Mouse (Mus musculus): Measurements from ENCODE around the gene Oaf. TPM values are rescaled to one million over a fixed set of nuclear protein-coding genes. Genes with fewer than 3 reads are reported as not detected.
A peak's percentile ranks its signal among the peaks of the same experiment; 100 is the strongest.

The Oaf gene
- polyA plus RNA-seq, 1 experiment from 2014 or later = 88.5 TPM

DNA sequence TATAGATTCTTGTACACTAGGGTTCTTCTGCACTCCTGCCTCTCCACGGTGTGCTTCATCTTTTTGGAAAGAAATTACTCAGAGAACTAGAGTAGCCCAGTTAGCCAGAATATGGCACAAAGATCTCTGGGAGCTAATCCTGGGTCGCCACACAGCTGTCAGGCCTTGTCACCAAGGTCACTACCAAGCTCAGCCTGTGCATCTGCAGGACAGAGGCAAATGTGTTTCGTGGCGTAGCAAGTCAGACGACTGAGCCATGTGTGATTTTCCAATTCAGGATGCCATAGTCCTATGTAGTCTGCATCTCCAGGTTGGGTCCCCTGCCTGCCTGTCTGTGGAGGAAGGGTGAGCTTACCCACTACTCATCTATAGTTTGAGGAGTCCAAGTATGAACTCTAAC lies 6.7 kb downstream of the Oaf start:
- Histone ChIP-seq H3K27me3 (ENCODE audit: control insufficient read depth, insufficient read depth, low read length) (no peaks in the 10 kb centered on the region), H3K4me1 (ENCODE audit: control insufficient read depth, insufficient read depth, low read length) (peaks cover 58% of the 10 kb centered on the region), H3K36me3 (ENCODE audit: control insufficient read depth, insufficient read depth, low read length) (peaks cover 19% of the 10 kb centered on the region; the same call in 1 of the 2 replicates), H3K27ac (ENCODE audit: low read depth, low read length) (peak overlapping the region; percentile 42; the same call in 1 of the 2 replicates), H3K4me3 (ENCODE audit: low read length) (no peak overlapping the region), H3K9ac (ENCODE audit: low read depth, low read length) (no peak overlapping the region), H3K4me2 (replicated peaks; ENCODE audit: low read depth, low read length) (no peak overlapping the region; the same call in 1 of the 2 replicates), H3K9me3 (ENCODE audit: control insufficient read depth, low read length) (no peaks in the 10 kb centered on the region)
- ATAC-seq (ENCODE audit: low FRiP score, low TSS enrichment) = no peak
- 73% methylated on average over 5 of the region's 5 CpGs for WGBS

DNA sequence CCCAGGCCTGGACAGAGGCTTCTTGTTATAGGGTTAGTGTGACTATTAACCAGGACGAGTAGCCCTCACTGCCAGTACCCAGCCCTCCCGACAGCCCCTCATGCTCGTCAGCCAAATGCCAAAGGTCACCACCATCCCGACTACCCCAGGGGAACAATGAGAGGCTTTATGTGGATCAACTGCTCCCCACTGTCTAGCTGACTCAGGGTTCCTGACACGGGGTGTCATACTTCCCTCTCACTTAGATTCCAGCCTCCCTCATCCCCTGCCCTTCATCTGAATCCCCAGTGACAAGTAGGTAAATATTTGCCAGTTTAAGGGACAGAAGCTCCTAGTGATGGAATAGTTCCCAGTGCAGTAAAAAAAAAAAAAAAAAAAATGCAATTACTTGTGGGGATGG lies 7.4 kb downstream of the Oaf start:
- Histone ChIP-seq H3K27ac (ENCODE audit: low read depth, low read length) (peak overlapping the region; percentile 84; the same call in 1 of the 2 replicates), H3K4me3 (ENCODE audit: low read length) (no peak overlapping the region), H3K4me1 (ENCODE audit: control insufficient read depth, insufficient read depth, low read length) (peaks cover 51% of the 10 kb centered on the region), H3K9ac (ENCODE audit: low read depth, low read length) (no peak overlapping the region), H3K36me3 (ENCODE audit: control insufficient read depth, insufficient read depth, low read length) (peaks cover 19% of the 10 kb centered on the region; the same call in 1 of the 2 replicates), H3K4me2 (replicated peaks; ENCODE audit: low read depth, low read length) (no peak overlapping the region), H3K9me3 (ENCODE audit: control insufficient read depth, low read length) (no peaks in the 10 kb centered on the region), H3K27me3 (ENCODE audit: control insufficient read depth, insufficient read depth, low read length) (no peaks in the 10 kb centered on the region)
- 0 out of 2 replicates have a peak, but pooled peaks have one; percentile 4 for ATAC-seq (ENCODE audit: low FRiP score, low TSS enrichment)
- 21% methylated on average over 5 of the region's 5 CpGs for WGBS

DNA sequence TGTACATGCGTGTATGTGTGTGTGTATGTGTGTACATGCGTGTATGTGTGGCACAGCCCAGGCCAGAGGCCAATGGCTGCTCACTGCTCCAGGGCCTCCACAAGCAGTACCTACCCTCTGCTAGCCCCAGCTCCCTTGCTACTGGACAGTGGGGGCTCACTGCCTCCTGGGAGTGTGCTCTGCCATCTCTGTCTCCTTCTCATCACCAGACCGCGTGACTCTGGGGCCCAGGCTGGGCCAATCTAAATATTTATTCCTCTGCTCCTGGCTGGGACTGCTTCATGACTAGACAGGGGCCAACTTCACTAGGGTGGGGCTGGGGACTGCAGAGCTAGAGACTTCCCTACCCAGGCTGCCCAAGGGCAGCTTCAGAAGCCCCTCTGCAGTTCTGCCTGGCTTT lies 7.9 kb downstream of the Oaf start:
- H3K27ac ChIP-seq (ENCODE audit: low read depth, low read length) = peak overlapping the region; percentile 84; the same call in 1 of the 2 replicates
- 66% methylated on average over 4 of the region's 4 CpGs for WGBS
- H3K4me1 ChIP-seq (ENCODE audit: control insufficient read depth, insufficient read depth, low read length) = peaks cover 48% of the 10 kb centered on the region
- no peak overlapping the region for H3K4me2 ChIP-seq (replicated peaks; ENCODE audit: low read depth, low read length)
- H3K9ac ChIP-seq (ENCODE audit: low read depth, low read length) = no peak overlapping the region
- peak; percentile 22; the same call in 1 of the 2 replicates for ATAC-seq (ENCODE audit: low FRiP score, low TSS enrichment)
- H3K9me3 ChIP-seq (ENCODE audit: control insufficient read depth, low read length) = no peaks in the 10 kb centered on the region
- no peak overlapping the region for H3K4me3 ChIP-seq (ENCODE audit: low read length)
- no peaks in the 10 kb centered on the region for H3K27me3 ChIP-seq (ENCODE audit: control insufficient read depth, insufficient read depth, low read length)
- H3K36me3 ChIP-seq (ENCODE audit: control insufficient read depth, insufficient read depth, low read length) = peaks cover 19% of the 10 kb centered on the region; the same call in 1 of the 2 replicates

DNA sequence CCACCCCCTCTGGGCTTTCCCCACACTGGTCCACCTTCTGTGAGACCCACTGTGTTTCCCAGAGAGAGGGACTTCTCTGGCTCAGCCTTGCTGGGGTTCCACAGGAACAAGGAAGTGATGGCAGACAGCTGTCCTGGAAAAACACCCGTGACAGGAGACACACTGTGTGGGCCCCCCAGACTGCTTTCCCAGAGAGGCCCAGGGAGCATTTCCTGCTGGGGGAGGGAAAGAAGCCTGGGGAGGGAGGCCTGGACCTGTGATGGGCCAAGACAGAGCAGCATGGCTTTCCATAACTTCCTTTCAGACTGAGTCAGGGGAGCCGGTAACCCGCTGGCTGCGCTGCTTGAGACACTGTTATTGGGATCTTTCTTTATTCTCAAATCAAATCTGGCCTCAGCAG lies 8.8 kb downstream of the Oaf start:
- H3K9ac ChIP-seq (ENCODE audit: low read depth, low read length) = peak overlapping the region; percentile 9; the same call in 1 of the 2 replicates
- H3K4me3 ChIP-seq (ENCODE audit: low read length) = no peak overlapping the region
- WGBS = 47% methylated on average over 4 of the region's 4 CpGs
- peaks cover 55% of the 10 kb centered on the region for H3K4me1 ChIP-seq (ENCODE audit: control insufficient read depth, insufficient read depth, low read length)
- H3K4me2 ChIP-seq (replicated peaks; ENCODE audit: low read depth, low read length) = no peak overlapping the region
- H3K27me3 ChIP-seq (ENCODE audit: control insufficient read depth, insufficient read depth, low read length) = no peaks in the 10 kb centered on the region
- ATAC-seq (ENCODE audit: low FRiP score, low TSS enrichment) = peak; percentile 50; the same call in 1 of the 2 replicates
- H3K9me3 ChIP-seq (ENCODE audit: control insufficient read depth, low read length) = no peaks in the 10 kb centered on the region
- H3K27ac ChIP-seq (ENCODE audit: low read depth, low read length) = peak overlapping the region; percentile 84
- peaks cover 16% of the 10 kb centered on the region; the same call in 1 of the 2 replicates for H3K36me3 ChIP-seq (ENCODE audit: control insufficient read depth, insufficient read depth, low read length)

DNA sequence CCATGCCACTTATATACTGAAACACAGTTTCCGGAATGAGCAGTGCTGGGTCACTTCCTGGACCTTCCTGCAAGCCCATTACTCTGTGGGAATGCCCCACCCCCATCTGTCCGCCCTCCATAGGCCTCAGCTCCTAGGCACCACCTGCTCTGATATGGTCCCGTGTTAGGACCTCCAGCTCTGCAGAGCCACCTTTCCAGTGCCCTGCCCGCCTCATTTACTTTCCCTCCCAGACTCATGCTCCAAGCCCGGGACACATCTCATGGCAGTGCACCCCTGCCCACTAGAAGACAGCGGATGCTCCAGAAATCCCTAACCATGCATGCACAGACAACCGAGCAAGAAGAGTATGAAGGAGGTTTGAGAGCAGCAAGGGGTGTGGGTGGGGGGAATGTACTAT lies 9.7 kb downstream of the Oaf start:
- peaks cover 57% of the 10 kb centered on the region for H3K4me1 ChIP-seq (ENCODE audit: control insufficient read depth, insufficient read depth, low read length)
- 0 out of 2 replicates have a peak overlapping the region, but pooled peaks have one; percentile 84 for H3K27ac ChIP-seq (ENCODE audit: low read depth, low read length)
- no peak overlapping the region for H3K9ac ChIP-seq (ENCODE audit: low read depth, low read length)
- no peak overlapping the region for H3K4me2 ChIP-seq (replicated peaks; ENCODE audit: low read depth, low read length)
- no peaks in the 10 kb centered on the region for H3K9me3 ChIP-seq (ENCODE audit: control insufficient read depth, low read length)
- H3K36me3 ChIP-seq (ENCODE audit: control insufficient read depth, insufficient read depth, low read length) = peaks cover 16% of the 10 kb centered on the region; the same call in 1 of the 2 replicates
- no peak for ATAC-seq (ENCODE audit: low FRiP score, low TSS enrichment)
- H3K27me3 ChIP-seq (ENCODE audit: control insufficient read depth, insufficient read depth, low read length) = no peaks in the 10 kb centered on the region
- WGBS = 78% methylated on average over 7 of the region's 7 CpGs
- H3K4me3 ChIP-seq (ENCODE audit: low read length) = no peak overlapping the region

DNA sequence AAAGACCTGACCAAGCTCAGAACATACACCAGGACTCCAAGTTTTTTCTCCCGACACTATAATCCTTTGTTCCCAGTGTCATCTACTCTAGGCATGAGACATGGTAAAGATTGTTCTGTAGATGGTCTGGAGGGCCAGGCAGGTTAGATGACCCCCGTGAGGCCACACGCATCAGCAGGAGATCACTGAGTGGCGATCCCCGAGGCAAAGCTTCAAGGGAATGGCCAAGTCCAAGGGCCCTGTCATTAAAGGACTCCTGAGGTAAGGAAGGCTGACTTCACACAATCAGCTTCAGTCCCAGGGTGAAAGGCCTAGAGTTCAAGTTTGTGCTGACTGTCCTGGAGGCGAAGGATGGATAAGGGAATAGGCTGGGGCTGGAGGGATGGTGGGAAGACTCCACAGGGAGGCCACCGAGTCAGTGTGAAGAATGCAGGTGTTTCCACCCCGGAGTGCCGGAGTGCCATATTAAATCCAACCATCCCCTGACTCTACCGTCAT lies 10.3 kb downstream of the Oaf start:
- 87% methylated on average over 10 of the region's 10 CpGs for whole genome bisulfite sequencing
- H3K4me1 ChIP-seq (ENCODE audit: control insufficient read depth, insufficient read depth, low read length) = peaks cover 52% of the 10 kb centered on the region
- H3K4me3 ChIP-seq (ENCODE audit: low read length) = no peak overlapping the region
- peaks cover 12% of the 10 kb centered on the region; the same call in 1 of the 2 replicates for H3K36me3 ChIP-seq (ENCODE audit: control insufficient read depth, insufficient read depth, low read length)
- no peak overlapping the region for H3K9ac ChIP-seq (ENCODE audit: low read depth, low read length)
- H3K9me3 ChIP-seq (ENCODE audit: control insufficient read depth, low read length) = no peaks in the 10 kb centered on the region
- H3K27ac ChIP-seq (ENCODE audit: low read depth, low read length) = no peak overlapping the region
- no peaks in the 10 kb centered on the region for H3K27me3 ChIP-seq (ENCODE audit: control insufficient read depth, insufficient read depth, low read length)
- no peak for ATAC-seq (ENCODE audit: low FRiP score, low TSS enrichment)
- no peak overlapping the region for H3K4me2 ChIP-seq (replicated peaks; ENCODE audit: low read depth, low read length)

DNA sequence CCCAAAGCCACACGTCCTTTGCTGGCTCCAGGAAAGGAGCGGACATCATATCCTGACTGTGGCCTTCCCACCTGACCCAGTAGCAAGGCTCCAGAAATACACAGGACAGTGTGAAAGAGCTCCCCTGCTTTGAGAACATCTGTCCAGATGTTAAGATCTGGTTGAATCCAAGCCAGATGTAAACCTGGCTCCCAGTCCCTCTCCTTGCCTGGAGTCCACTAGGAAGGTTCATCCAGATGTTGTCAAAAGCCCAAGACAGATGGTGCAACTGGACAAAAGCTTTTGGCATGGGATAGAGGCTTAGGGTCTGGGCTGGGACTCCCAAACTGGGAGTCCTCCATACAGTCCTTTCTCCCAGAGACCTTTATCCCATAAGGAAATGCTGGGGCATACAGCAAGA lies 11.0 kb downstream of the Oaf start:
- no peak for ATAC-seq (ENCODE audit: low FRiP score, low TSS enrichment)
- H3K27ac ChIP-seq (ENCODE audit: low read depth, low read length) = no peak overlapping the region
- no peaks in the 10 kb centered on the region for H3K9me3 ChIP-seq (ENCODE audit: control insufficient read depth, low read length)
- no peak overlapping the region for H3K4me2 ChIP-seq (replicated peaks; ENCODE audit: low read depth, low read length)
- peaks cover 51% of the 10 kb centered on the region for H3K4me1 ChIP-seq (ENCODE audit: control insufficient read depth, insufficient read depth, low read length)
- no peak overlapping the region for H3K4me3 ChIP-seq (ENCODE audit: low read length)
- no peak overlapping the region for H3K9ac ChIP-seq (ENCODE audit: low read depth, low read length)
- 80% methylated on average over 2 of the region's 2 CpGs for WGBS
- H3K27me3 ChIP-seq (ENCODE audit: control insufficient read depth, insufficient read depth, low read length) = no peaks in the 10 kb centered on the region
- H3K36me3 ChIP-seq (ENCODE audit: control insufficient read depth, insufficient read depth, low read length) = peaks cover 10% of the 10 kb centered on the region; the same call in 1 of the 2 replicates

DNA sequence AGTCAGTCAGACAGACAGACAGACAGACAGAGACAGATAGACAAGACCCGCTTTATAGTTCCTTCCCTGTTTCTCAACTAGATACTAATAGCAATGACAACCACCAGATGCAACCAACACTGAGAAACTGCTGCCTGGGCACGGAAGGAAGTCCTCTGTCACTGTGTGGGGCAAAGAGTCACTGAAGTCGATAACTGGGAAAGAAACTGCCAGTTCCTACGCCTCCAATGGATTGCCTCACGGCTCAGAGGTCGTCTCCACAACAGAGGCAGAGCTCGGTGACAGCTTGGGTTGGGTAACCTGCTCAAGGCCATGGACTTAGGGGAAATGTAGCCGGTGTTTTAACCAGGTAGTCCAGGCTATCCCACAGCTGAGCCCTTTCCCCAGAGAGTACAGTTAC lies 12.1 kb downstream of the Oaf start:
- Histone ChIP-seq H3K36me3 (ENCODE audit: control insufficient read depth, insufficient read depth, low read length) (peaks cover 19% of the 10 kb centered on the region; the same call in 1 of the 2 replicates), H3K27ac (ENCODE audit: low read depth, low read length) (no peak overlapping the region), H3K4me1 (ENCODE audit: control insufficient read depth, insufficient read depth, low read length) (peaks cover 43% of the 10 kb centered on the region), H3K27me3 (ENCODE audit: control insufficient read depth, insufficient read depth, low read length) (no peaks in the 10 kb centered on the region), H3K9ac (ENCODE audit: low read depth, low read length) (no peak overlapping the region), H3K4me2 (replicated peaks; ENCODE audit: low read depth, low read length) (no peak overlapping the region), H3K4me3 (ENCODE audit: low read length) (no peak overlapping the region), H3K9me3 (ENCODE audit: control insufficient read depth, low read length) (no peaks in the 10 kb centered on the region)
- ATAC-seq (ENCODE audit: low FRiP score, low TSS enrichment) = no peak
- 74% methylated on average over 8 of the region's 8 CpGs for WGBS

DNA sequence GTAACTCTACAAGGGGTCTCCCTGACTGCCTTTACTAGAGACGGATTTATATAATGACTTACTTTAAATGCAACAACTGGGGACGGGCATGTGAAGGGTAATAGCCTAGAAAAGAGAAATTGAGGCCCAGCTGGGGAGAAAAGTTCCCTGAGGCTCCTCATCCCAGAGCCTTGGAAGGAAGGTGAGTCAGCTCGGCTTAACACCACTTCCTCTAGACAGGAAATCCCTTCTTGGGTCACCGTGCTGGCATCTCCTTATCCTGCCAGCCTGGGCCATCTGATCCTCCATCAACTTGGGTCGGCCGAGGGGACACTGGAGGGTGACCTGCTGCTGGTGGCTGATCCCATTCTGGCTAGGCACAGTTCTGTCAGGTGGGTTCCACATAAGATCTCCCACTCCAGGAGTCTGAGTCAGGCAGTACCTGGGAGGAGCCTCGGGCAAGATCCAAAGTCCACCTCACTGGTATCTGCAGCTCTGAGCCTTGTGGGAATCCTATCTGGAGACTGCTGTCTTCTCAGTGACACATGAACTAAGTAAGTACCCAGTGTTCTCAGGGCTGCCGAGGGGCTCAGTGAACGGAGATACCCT lies 13.0 kb downstream of the Oaf start:
- Histone ChIP-seq H3K4me3 (ENCODE audit: low read length) (no peak overlapping the region), H3K4me2 (replicated peaks; ENCODE audit: low read depth, low read length) (no peak overlapping the region), H3K9ac (ENCODE audit: low read depth, low read length) (no peak overlapping the region; the same call in 1 of the 2 replicates), H3K9me3 (ENCODE audit: control insufficient read depth, low read length) (no peaks in the 10 kb centered on the region), H3K4me1 (ENCODE audit: control insufficient read depth, insufficient read depth, low read length) (peaks cover 33% of the 10 kb centered on the region), H3K27ac (ENCODE audit: low read depth, low read length) (peak overlapping the region; percentile 30; the same call in 1 of the 2 replicates), H3K27me3 (ENCODE audit: control insufficient read depth, insufficient read depth, low read length) (no peaks in the 10 kb centered on the region), H3K36me3 (ENCODE audit: control insufficient read depth, insufficient read depth, low read length) (peaks cover 28% of the 10 kb centered on the region; the same call in 1 of the 2 replicates)
- ATAC-seq (ENCODE audit: low FRiP score, low TSS enrichment) = no peak
- 47% methylated on average over 9 of the region's 9 CpGs for WGBS
